Mouse (Mus musculus): Measurements from ENCODE around the gene Zfp207. TPM values are rescaled to one million over a fixed set of nuclear protein-coding genes. Genes with fewer than 3 reads are reported as not detected.

The Zfp207 gene
- polyA plus RNA-seq, 2 experiments, result 79.3 to 106 TPM

- no peak overlapping the region for H3K27ac ChIP-seq
- peaks cover 33% of the 10 kb centered on the region for H3K36me3 ChIP-seq (replicated peaks; ENCODE audit: control insufficient read depth, insufficient read depth, low read depth)
- no peak for DNase-seq (ENCODE audit: low read depth in 3 of 3, low spot score in 3 of 3)
- no peak overlapping the region for H3K4me2 ChIP-seq (ENCODE audit: low read depth)
- H3K9me3 ChIP-seq (ENCODE audit: control insufficient read depth, low read length), result no peaks in the 10 kb centered on the region
- TF ChIP-seq CTCF (IDR thresholded peaks at IDR 0.05; ENCODE audit: low read depth) (no peak), EP300 (IDR thresholded peaks at IDR 0.05; ENCODE audit: low read depth) (no peak)
- H3K4me1 ChIP-seq (replicated peaks; ENCODE audit: control insufficient read depth in 2 of 2, insufficient read depth in 2 of 2, low read length in 1 of 2), result peaks cover 5 to 8% of the 10 kb centered on the region in 2 experiments; a peak in 3 of 4 replicates
- H3K4me3 ChIP-seq (ENCODE audit: insufficient read depth in 1 of 2, low read depth in 2 of 2, low read length in 2 of 2), result no peak overlapping the region
- H3K27me3 ChIP-seq (ENCODE audit: control insufficient read depth, insufficient read depth, low read length), result no peaks in the 10 kb centered on the region
- ATAC-seq (ENCODE audit: insufficient read depth), result peak; percentile 37; the same call in 1 of the 2 replicates
- no peak overlapping the region for H3K9ac ChIP-seq (replicated peaks)
- 50% methylated on average over 2 of the region's 2 CpGs for WGBS (ENCODE audit: insufficient replicate concordance)
Observed at GRCm38 (mm10) chr11:80410377-80410776, 27.3 kb downstream of the Zfp207 start.

- Histone ChIP-seq H3K27me3 (ENCODE audit: control insufficient read depth, insufficient read depth, low read length) (no peaks in the 10 kb centered on the region), H3K27ac (no peak overlapping the region), H3K4me3 (ENCODE audit: insufficient read depth in 1 of 2, low read depth in 2 of 2, low read length in 2 of 2) (no peak overlapping the region), H3K4me1 (replicated peaks; ENCODE audit: control insufficient read depth in 2 of 2, insufficient read depth in 2 of 2, low read length in 1 of 2) (peaks cover 0 to 6% of the 10 kb centered on the region in 2 experiments; a peak in 2 of 4 replicates), H3K36me3 (replicated peaks; ENCODE audit: control insufficient read depth, insufficient read depth, low read depth) (no peaks in the 10 kb centered on the region; the same call in 1 of the 2 replicates), H3K9me3 (ENCODE audit: control insufficient read depth, low read length) (no peaks in the 10 kb centered on the region), H3K9ac (replicated peaks) (no peak overlapping the region), H3K4me2 (ENCODE audit: low read depth) (no peak overlapping the region)
- ATAC-seq (ENCODE audit: insufficient read depth), result no peak
- no peak for DNase-seq (ENCODE audit: low read depth in 3 of 3, low spot score in 3 of 3)
- 66% methylated on average over 5 of the region's 5 CpGs for WGBS (ENCODE audit: insufficient replicate concordance)
- TF ChIP-seq CTCF (IDR thresholded peaks at IDR 0.05; ENCODE audit: low read depth) (no peak), EP300 (IDR thresholded peaks at IDR 0.05; ENCODE audit: low read depth) (no peak)
Observed at GRCm38 (mm10) chr11:80417085-80417484, 34.0 kb downstream of the Zfp207 start.

- no peak for DNase-seq (ENCODE audit: low read depth in 3 of 3, low spot score in 3 of 3)
- H3K27me3 ChIP-seq (ENCODE audit: control insufficient read depth, insufficient read depth, low read length), result no peaks in the 10 kb centered on the region
- no peak overlapping the region for H3K4me3 ChIP-seq (ENCODE audit: insufficient read depth in 1 of 2, low read depth in 2 of 2, low read length in 2 of 2)
- H3K4me1 ChIP-seq (replicated peaks; ENCODE audit: control insufficient read depth in 2 of 2, insufficient read depth in 2 of 2, low read length in 1 of 2), result peaks cover 0 to 6% of the 10 kb centered on the region in 2 experiments; a peak in 3 of 4 replicates
- H3K36me3 ChIP-seq (replicated peaks; ENCODE audit: control insufficient read depth, insufficient read depth, low read depth), result no peaks in the 10 kb centered on the region; the same call in 1 of the 2 replicates
- H3K4me2 ChIP-seq (ENCODE audit: low read depth), result no peak overlapping the region
- no peak for ATAC-seq (ENCODE audit: insufficient read depth)
- H3K9ac ChIP-seq (replicated peaks), result no peak overlapping the region
- TF ChIP-seq EP300 (IDR thresholded peaks at IDR 0.05; ENCODE audit: low read depth), result no peak
- no peak for TF ChIP-seq CTCF (IDR thresholded peaks at IDR 0.05; ENCODE audit: low read depth)
- 85% methylated on average over 1 of the region's 1 CpGs for WGBS (ENCODE audit: insufficient replicate concordance)
- H3K9me3 ChIP-seq (ENCODE audit: control insufficient read depth, low read length), result no peaks in the 10 kb centered on the region
- H3K27ac ChIP-seq, result no peak overlapping the region
Observed at GRCm38 (mm10) chr11:80419743-80420142, 36.7 kb downstream of the Zfp207 start.

DNA sequence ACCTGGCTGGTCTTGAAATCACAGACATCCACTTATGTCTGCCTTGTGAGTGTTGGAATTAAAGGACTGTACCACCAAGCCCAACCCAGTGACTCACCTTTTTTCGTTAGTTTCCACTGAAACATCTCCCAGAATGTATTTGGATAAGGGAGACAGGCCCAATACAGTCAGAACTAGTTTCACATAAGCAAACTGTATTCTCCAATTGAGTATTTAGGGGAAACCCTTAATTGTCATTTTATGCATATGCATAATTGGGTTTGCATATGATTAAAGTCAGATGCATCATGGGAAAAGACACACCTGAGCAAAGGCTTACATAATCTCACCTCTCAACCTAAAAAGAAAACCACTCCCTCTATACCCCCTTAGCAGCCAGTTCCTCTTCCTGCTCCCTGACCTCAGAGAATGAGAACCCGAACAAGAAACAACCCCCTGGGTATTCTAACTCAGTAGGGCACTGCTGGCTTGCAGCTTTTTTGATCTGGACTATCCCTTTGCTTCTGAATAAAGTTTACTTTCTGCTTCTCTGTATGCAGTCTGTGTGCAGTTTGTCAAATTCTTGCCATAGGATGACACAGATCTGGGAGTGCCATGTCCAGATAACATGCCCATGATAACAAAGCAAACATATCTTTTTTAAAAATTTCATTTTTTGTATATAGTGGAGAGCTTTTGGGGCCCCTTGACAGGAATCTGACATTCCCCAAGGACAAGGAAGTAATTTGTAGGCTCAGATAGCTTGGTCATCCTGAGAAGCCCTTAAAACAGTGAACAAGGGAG lies 37.3 kb downstream of the Zfp207 start:
- H3K9ac ChIP-seq (replicated peaks), result no peak overlapping the region

GRCm38 (mm10) chr11:80421421-80422047 lies 38.5 kb downstream of the Zfp207 start:
- no peak overlapping the region for H3K27ac ChIP-seq
- H3K4me3 ChIP-seq (ENCODE audit: insufficient read depth in 1 of 2, low read depth in 2 of 2, low read length in 2 of 2), result no peak overlapping the region
- H3K36me3 ChIP-seq (replicated peaks; ENCODE audit: control insufficient read depth, insufficient read depth, low read depth), result no peaks in the 10 kb centered on the region
- no peak overlapping the region for H3K9ac ChIP-seq (replicated peaks)
- 37% methylated on average over 7 of the region's 7 CpGs for WGBS (ENCODE audit: insufficient replicate concordance)
- H3K4me2 ChIP-seq (ENCODE audit: low read depth), result no peak overlapping the region
- ATAC-seq (ENCODE audit: insufficient read depth) (no peak), DNase-seq (ENCODE audit: low read depth in 3 of 3, low spot score in 3 of 3) (no peak)
- no peak for TF ChIP-seq CTCF (IDR thresholded peaks at IDR 0.05; ENCODE audit: low read depth)
- no peak for TF ChIP-seq EP300 (IDR thresholded peaks at IDR 0.05; ENCODE audit: low read depth)
- no peaks in the 10 kb centered on the region for H3K9me3 ChIP-seq (ENCODE audit: control insufficient read depth, low read length)
- H3K4me1 ChIP-seq (replicated peaks; ENCODE audit: control insufficient read depth in 2 of 2, insufficient read depth in 2 of 2, low read length in 1 of 2), result peaks cover 0 to 6% of the 10 kb centered on the region in 2 experiments; a peak in 3 of 4 replicates
- no peaks in the 10 kb centered on the region for H3K27me3 ChIP-seq (ENCODE audit: control insufficient read depth, insufficient read depth, low read length)

More for the DNA sequence above, 37.3 kb downstream of the Zfp207 start:
- no peak overlapping the region for H3K4me3 ChIP-seq (ENCODE audit: insufficient read depth in 1 of 2, low read depth in 2 of 2, low read length in 2 of 2)
- ATAC-seq (ENCODE audit: insufficient read depth), result no peak
- H3K4me1 ChIP-seq (replicated peaks; ENCODE audit: control insufficient read depth in 2 of 2, insufficient read depth in 2 of 2, low read length in 1 of 2), result peaks cover 0 to 6% of the 10 kb centered on the region in 2 experiments; a peak in 3 of 4 replicates
- no peaks in the 10 kb centered on the region for H3K9me3 ChIP-seq (ENCODE audit: control insufficient read depth, low read length)
- no peak overlapping the region for H3K4me2 ChIP-seq (ENCODE audit: low read depth)
- no peaks in the 10 kb centered on the region for H3K36me3 ChIP-seq (replicated peaks; ENCODE audit: control insufficient read depth, insufficient read depth, low read depth)
- no peaks in the 10 kb centered on the region for H3K27me3 ChIP-seq (ENCODE audit: control insufficient read depth, insufficient read depth, low read length)
- H3K27ac ChIP-seq, result no peak overlapping the region
- DNase-seq (ENCODE audit: low read depth in 3 of 3, low spot score in 3 of 3), result no peak
- 31% methylated on average over 2 of the region's 2 CpGs for WGBS (ENCODE audit: insufficient replicate concordance)
- no peak for TF ChIP-seq EP300 (IDR thresholded peaks at IDR 0.05; ENCODE audit: low read depth)
- TF ChIP-seq CTCF (IDR thresholded peaks at IDR 0.05; ENCODE audit: low read depth), result no peak

Data from liver, embryonic 14.5 days (tissue).